Mouse (Mus musculus) heart, adult 2 months (tissue): ENCODE measurements around the gene Zfhx3. TPM values are rescaled to one million over a fixed set of nuclear protein-coding genes. Genes with fewer than 3 reads are reported as not detected.

Source experiments
- DNase-seq, 2 experiments: peaks; one replicate each; pipeline ENCODE4 v3.0.0; 2021
- H3K27ac ChIP-seq: fragments of 200-600 bp; 2 replicates; pipeline ENCODE4 v1.8.1; 2022
- H3K27me3 ChIP-seq: fragments of 200-500 bp; 2 replicates; pipeline ENCODE4 v1.6.1; 2012; ENCODE audit warnings: mild to moderate bottlenecking, low read length, inconsistent platforms, mixed read lengths; ENCODE audit not compliant: control insufficient read depth, insufficient read depth
- H3K36me3 ChIP-seq: fragments of 200-500 bp; 2 replicates; pipeline ENCODE4 v1.6.1; 2012; ENCODE audit warnings: low read length, inconsistent platforms; ENCODE audit not compliant: control insufficient read depth, insufficient read depth
- H3K4me1 ChIP-seq: fragments of 200-500 bp; 2 replicates; pipeline ENCODE4 v1.6.1; 2011; ENCODE audit warnings: low read length; ENCODE audit not compliant: control insufficient read depth, insufficient read depth
- H3K4me3 ChIP-seq: fragments of 200-600 bp; 2 replicates; pipeline ENCODE4 v1.8.1; 2022
- H3K79me2 ChIP-seq: fragments of 200-500 bp; replicated peaks from 2 replicates; pipeline ENCODE4 v1.6.1; 2012; ENCODE audit warnings: mild to moderate bottlenecking, inconsistent platforms, low read length, moderate library complexity, mixed read lengths; ENCODE audit not compliant: control insufficient read depth, insufficient read depth
- H3K9ac ChIP-seq: fragments of 200-500 bp; 2 replicates; pipeline ENCODE4 v1.6.1; 2012; ENCODE audit warnings: low read depth, mild to moderate bottlenecking, control low read depth, inconsistent platforms, low read length, mixed read lengths
- CTCF ChIP-seq: fragments of 200-600 bp; IDR thresholded peaks from 2 replicates; pipeline ENCODE4 v1.8.1; 2022; ENCODE audit warnings: antibody characterized with exemption, mild to moderate bottlenecking, moderate library complexity
- EP300 ChIP-seq: fragments of 200-500 bp; IDR thresholded peaks from 2 replicates; pipeline ENCODE4 v1.6.1; 2011; ENCODE audit warnings: low read depth, low read length, control low read depth; ENCODE audit not compliant: insufficient read depth
- POLR2A ChIP-seq: fragments of 200-500 bp; IDR thresholded peaks from 2 replicates; pipeline ENCODE4 v1.6.1; 2011; ENCODE audit warnings: mild to moderate bottlenecking, low read depth, low read length, control low read depth; ENCODE audit not compliant: insufficient read depth
- whole genome bisulfite sequencing: fragments of 180-500 bp; shearing (Covaris S2); methylation state at CpG from one replicate; pipeline ENCODE4 v1.1.7; 2018; 5-methylcytosine and 5-hydroxymethylcytosine counted together
- intact Hi-C: fragments of 180-260 bp; cut with DNase I; formaldehyde crosslinking; loops from one replicate; pipeline ENCODE4 v1.15.1; 2025
- polyA plus RNA-seq: library from polyadenylated mRNA; depleted of rRNA; stranded (reverse); fragments of >200 nt; gene quantifications from 2 replicates; pipeline ENCODE4 v1.2.3, GENCODE M21; 2012
- total RNA-seq, 2 experiments: library from RNA; stranded (reverse); gene quantifications; 2 replicates each; pipeline ENCODE4 v1.2.3; 2021

Zfhx3 gene
- total and polyA plus RNA-seq, 3 experiments: 1.8 to 8.3 (median 6.9) TPM

- H3K27me3 ChIP-seq: peaks cover 2% of the 10 kb centered on the region; the same call in 1 of the 2 replicates
- intact Hi-C loops: no loop called here
These were observed 304.5 kb downstream of the Zfhx3 start for GRCm38 (mm10) chr8:108246934-108247417.

DNA sequence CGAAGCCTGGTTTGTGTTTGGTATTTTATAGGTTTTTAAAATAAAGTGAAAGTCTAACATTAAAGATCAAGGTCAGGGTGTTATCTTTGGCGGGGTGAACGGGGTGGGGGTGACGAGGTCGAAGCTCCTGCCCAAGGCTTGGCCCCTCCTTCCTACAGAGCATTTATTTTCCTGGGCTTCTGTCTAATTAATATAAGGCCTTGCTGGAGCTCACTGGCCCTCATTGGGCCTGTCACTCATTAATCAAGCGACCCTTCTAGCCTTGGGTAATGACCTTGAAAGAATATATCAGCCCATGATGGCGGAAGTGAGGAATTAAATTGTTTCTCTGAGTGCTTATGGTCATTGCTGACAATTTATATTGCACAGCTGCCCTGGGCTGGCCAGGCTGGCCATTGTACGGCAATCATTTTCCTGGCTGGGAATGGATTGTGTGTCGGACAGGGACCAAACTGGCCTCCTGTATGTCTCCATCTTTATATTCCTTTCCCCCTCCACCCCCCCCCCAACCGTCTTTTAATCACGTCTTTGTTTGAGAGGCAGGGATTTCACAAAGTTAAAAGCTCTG, 322.2 kb downstream of the Zfhx3 start:
- no peaks in the 10 kb centered on the region for H3K27me3 ChIP-seq
- 69% methylated on average over 11 of the region's 11 CpGs for WGBS
- no peaks in the 10 kb centered on the region for H3K36me3 ChIP-seq
- no peak overlapping the region for H3K4me3 ChIP-seq
- H3K27ac ChIP-seq: no peak overlapping the region
- no peaks in the 10 kb centered on the region for H3K79me2 ChIP-seq
- TF ChIP-seq POLR2A (no peak), EP300 (no peak), CTCF (no peak)
- no peak overlapping the region for H3K9ac ChIP-seq
- intact Hi-C loops: no loop called here
- H3K4me1 ChIP-seq: no peaks in the 10 kb centered on the region
- no peak for DNase-seq

More at GRCm38 (mm10) chr8:108246934-108247417, 304.5 kb downstream of the Zfhx3 start:
- Histone ChIP-seq H3K79me2 (no peaks in the 10 kb centered on the region), H3K9ac (no peak overlapping the region), H3K27ac (no peak overlapping the region), H3K4me1 (no peaks in the 10 kb centered on the region), H3K36me3 (no peaks in the 10 kb centered on the region), H3K4me3 (no peak overlapping the region)
- DNase-seq: no peak
- TF ChIP-seq CTCF: no peak
- no peak for TF ChIP-seq EP300
- TF ChIP-seq POLR2A: no peak
- 71% methylated on average over 7 of the region's 7 CpGs for WGBS

DNA sequence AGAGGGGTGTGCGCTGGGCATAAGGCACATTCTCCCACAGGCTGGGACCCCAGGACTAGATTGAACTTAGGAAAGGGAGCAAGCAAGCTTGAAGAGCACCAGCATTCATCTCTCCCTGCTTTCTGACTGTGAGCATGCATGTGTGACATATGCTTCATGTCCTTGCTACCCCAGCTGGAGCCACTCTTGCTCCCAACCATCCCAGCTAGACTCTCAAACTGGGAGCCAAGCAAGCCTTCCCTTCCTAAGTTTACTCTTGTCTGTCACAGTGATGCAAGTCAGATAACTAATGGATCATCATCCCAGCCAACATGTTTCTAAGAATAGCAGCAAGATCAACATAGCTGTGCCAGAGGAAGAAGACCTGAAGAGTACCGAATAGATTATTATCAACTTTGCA, 335.5 kb downstream of the Zfhx3 start:
- H3K4me1 ChIP-seq: no peaks in the 10 kb centered on the region
- 80% methylated on average over 2 of the region's 2 CpGs for WGBS
- H3K9ac ChIP-seq: no peak overlapping the region
- no peak overlapping the region for H3K4me3 ChIP-seq
- H3K79me2 ChIP-seq: no peaks in the 10 kb centered on the region
- H3K36me3 ChIP-seq: no peaks in the 10 kb centered on the region
- no peak for TF ChIP-seq EP300
- no peak for TF ChIP-seq CTCF
- no peak for TF ChIP-seq POLR2A
- intact Hi-C loops: no loop called here
- no peak overlapping the region for H3K27ac ChIP-seq
- DNase-seq: no peak
- H3K27me3 ChIP-seq: no peaks in the 10 kb centered on the region

DNA sequence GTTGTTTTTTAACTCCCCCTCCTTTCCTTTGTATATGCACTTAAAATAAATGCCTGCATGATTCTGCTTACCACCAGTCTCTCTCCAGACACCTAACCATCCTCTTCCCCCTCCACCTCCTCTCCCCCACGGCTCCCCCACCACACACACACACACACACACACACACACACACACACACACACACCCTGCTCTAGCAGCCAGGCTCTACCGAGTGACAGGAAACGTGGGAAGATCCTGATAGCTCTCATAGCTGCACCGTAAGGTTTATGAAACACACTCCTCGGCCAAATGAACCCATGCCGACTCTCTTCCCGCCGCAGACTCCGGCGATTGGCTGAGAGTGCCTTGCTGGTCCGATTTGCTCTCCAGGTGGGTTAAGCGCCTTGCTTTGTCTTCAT, 339.5 kb downstream of the Zfhx3 start:
- Histone ChIP-seq H3K36me3 (no peaks in the 10 kb centered on the region), H3K79me2 (no peaks in the 10 kb centered on the region), H3K9ac (no peak overlapping the region), H3K27ac (no peak overlapping the region), H3K4me3 (no peak overlapping the region), H3K4me1 (no peaks in the 10 kb centered on the region), H3K27me3 (no peaks in the 10 kb centered on the region)
- intact Hi-C loops: no loop called here
- WGBS: 31% methylated on average over 12 of the region's 12 CpGs
- DNase-seq: no peak
- no peak for TF ChIP-seq POLR2A
- no peak for TF ChIP-seq CTCF
- no peak for TF ChIP-seq EP300

DNA sequence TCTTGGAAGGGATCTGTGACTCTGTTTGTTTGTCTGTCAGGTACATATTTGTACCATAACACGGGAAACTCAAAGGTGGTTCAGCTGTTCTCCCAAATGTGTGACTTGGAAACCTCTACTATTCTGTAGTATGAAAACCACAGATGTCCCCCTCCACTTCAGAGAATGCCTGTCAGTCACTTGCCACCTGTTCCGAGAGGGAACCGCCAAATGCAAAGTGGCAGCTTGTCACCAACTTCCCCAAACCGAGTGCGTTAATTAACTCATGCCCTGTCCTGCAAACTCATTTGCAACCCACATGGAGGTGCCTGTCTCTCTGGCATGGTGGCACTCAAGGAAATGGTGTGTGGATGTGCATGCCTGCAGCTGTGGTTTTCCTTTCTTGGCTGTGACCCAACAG, 343.7 kb downstream of the Zfhx3 start:
- 67% methylated on average over 5 of the region's 5 CpGs for WGBS
- no peak overlapping the region for H3K27ac ChIP-seq
- intact Hi-C loops: no loop called here
- no peaks in the 10 kb centered on the region for H3K4me1 ChIP-seq
- no peaks in the 10 kb centered on the region for H3K27me3 ChIP-seq
- TF ChIP-seq CTCF (no peak), POLR2A (no peak), EP300 (no peak)
- DNase-seq: no peak
- H3K9ac ChIP-seq: no peak overlapping the region
- no peaks in the 10 kb centered on the region for H3K79me2 ChIP-seq
- H3K4me3 ChIP-seq: no peak overlapping the region
- no peaks in the 10 kb centered on the region for H3K36me3 ChIP-seq

GRCm38 (mm10) chr8:108300964-108301615, 358.6 kb downstream of the Zfhx3 start:
- Histone ChIP-seq H3K27me3 (no peaks in the 10 kb centered on the region), H3K9ac (no peak overlapping the region), H3K4me3 (no peak overlapping the region), H3K27ac (no peak overlapping the region), H3K79me2 (no peaks in the 10 kb centered on the region), H3K36me3 (no peaks in the 10 kb centered on the region), H3K4me1 (no peaks in the 10 kb centered on the region)
- DNase-seq: no peak
- TF ChIP-seq CTCF (no peak), POLR2A (no peak), EP300 (no peak)
- 76% methylated on average over 9 of the region's 9 CpGs for whole genome bisulfite sequencing
- intact Hi-C loops: no loop called here
